Mouse (Mus musculus): ENCODE measurements around the gene Pdlim3. TPM values are rescaled to one million over a fixed set of nuclear protein-coding genes. Genes with fewer than 3 reads are reported as not detected.
A peak's percentile ranks its signal among the peaks of the same experiment; 100 is the strongest.

The Pdlim3 gene
- total RNA-seq, 2 experiments from 2014 or later, result 1.00 to 1.2 TPM

DNA sequence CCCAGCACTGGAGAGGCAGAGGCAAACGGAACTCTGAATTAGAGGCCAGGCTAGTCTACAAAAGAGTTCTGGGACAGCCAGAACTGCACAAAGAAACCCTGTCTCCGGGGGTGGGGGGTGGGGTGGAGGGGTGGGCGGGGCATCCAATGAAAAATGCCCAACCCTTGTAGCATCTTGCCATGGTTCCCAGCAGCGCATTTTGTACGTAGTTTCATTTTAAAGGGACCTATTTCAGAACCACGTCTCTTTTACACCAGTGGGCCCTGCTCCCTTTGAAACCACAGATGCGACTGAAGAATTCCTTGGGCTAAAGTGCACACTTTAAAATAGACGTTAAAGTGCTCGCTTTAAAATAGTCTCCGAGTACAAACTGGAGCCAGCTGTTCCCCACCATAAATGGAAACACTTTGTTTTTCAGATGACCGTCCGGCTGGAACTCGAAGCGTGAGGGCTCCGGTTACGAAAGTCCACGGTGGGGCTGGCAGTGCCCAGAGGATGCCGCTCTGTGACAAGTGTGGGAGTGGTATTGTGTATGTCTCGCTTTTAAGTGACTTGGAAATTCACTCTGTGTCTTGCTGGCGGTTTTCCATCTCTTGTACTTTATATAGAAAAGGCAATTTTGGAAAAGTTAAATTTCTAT is 31.9 kb downstream of the Pdlim3 start:
- no peak for DNase-seq (ENCODE audit: low spot score in 2 of 2)
- Histone ChIP-seq H3K4me3 (0 out of 2 replicates have a peak overlapping the region, but pooled peaks have one; percentile 6), H3K27ac (no peak overlapping the region)
- TF ChIP-seq CTCF (conservative IDR thresholded peaks at IDR 0.05), result no peak

DNA sequence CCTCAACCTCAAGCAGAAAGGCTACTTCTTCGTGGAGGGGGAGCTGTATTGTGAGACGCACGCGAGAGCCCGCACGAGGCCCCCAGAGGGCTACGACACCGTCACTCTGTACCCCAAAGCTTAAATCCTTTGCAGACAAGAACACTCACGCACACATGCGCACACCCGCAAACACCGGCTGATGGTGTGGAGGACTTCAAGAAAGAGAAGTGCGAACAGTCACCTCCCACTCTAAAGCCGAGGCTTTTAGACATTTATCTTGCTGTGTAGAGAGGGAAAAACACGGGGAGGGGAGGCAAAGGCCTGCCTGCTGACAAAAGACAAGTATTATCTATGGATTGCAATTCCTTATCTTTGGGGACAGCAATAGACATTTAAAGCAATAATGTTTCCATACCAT is 33.6 kb downstream of the Pdlim3 start:
- DNase-seq (ENCODE audit: low spot score in 2 of 2), result no peak
- no peak overlapping the region for H3K4me3 ChIP-seq
- no peak for TF ChIP-seq CTCF (conservative IDR thresholded peaks at IDR 0.05)
- no peak overlapping the region for H3K27ac ChIP-seq

DNA sequence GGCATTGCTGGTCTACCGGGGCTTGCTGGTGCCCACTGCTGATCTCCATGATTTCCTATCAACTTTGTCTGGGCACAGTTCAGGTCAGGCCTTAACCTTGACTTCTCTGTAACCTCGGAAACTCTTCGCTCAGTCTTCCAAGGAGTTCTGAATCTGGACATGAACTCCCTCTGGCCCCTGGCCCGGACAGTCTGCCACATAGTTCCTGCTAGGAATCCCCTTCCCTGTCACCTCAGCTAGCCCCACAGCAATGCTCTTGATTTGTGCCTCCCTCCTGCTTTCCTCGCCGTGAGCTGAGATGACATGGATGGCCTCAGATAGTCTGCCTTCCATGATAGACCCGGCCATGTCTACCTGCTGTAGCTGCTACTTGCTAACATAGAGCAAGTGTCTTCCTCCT is 35.1 kb downstream of the Pdlim3 start:
- no peak for DNase-seq (ENCODE audit: low spot score in 2 of 2)
- H3K4me3 ChIP-seq, result no peak overlapping the region

DNA sequence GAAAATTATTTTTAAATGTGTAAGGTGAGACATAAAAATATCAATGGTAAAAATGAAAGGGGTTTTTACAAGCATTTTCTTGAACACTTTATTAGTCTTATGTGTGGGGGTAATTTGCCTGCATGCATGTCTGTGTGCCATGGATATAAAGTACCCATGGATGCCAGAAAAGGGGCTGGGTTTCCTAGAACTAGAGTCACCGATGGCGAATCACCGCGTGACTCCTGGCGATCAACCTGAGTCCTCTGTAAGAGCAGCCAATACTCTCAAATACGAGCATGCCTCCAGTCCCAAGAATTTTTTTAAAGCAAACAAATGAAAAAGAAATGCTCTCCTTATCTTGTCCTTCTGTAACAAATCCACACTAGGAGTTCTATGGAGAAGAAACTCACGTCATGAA is 36.9 kb downstream of the Pdlim3 start:
- TF ChIP-seq CTCF (conservative IDR thresholded peaks at IDR 0.05), result no peak
- Histone ChIP-seq H3K27ac (no peak overlapping the region), H3K4me3 (no peak overlapping the region)
- no peak for DNase-seq (ENCODE audit: low spot score in 2 of 2)

More for the DNA sequence above, 35.1 kb downstream of the Pdlim3 start:
- no peak overlapping the region for H3K27ac ChIP-seq
- no peak for TF ChIP-seq CTCF (conservative IDR thresholded peaks at IDR 0.05)

DNA sequence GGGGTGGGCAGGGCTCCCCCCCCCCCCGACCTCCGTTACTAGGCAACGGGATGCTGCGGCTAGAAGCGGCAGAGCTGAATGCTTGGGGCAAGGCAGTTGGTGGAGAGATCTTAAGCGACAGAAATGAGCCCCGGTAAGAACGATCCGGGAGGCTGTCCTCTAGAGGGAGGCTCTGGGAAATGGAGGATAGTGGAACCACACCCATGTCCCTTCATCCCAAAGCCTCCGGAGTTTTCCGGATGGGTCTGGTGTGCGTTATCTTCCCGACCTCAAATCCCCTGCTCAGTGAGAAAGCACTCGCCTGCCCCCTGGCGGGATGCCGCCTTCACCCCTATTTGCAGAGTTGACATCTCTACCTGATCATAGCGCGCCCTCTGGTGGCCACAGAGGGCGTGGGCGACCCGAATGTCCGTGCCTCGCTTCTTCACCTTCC is 49.3 kb downstream of the Pdlim3 start, which contains the start of gene Ccdc110:
Gene Ccdc110, plus strand, starts transcription at position 38 of the 433 bp plus-strand sequence.
- peak; percentile 100; the same call in 1 of the 2 replicates for TF ChIP-seq CTCF (conservative IDR thresholded peaks at IDR 0.05)
- Histone ChIP-seq H3K4me3 (peak within 1 kb of the TSS; percentile 61), H3K27ac (peak within 1 kb of the TSS; percentile 32; the same call in 1 of the 2 replicates)
- peak; percentile 94 to 99 for DNase-seq (ENCODE audit: low spot score in 2 of 2)

DNA sequence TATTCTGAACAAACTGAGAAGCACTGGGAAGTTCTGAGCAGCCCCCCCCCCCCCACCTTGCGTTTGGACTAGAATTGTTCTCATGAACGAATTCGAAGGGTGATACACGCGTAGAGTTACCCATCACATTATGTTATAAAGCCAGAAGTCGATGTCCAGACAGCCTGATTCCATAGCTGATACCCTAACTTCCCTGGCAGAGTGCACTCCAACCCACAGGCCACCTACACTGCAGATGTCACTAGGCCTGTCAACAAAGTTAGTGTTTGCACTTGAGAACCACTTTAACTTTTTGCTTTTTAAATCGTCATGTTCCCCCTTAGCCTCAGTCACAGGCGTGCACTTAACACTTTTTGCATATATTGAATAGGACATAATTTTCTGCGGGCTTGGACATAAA is 51.7 kb downstream of the Pdlim3 start:
- H3K4me3 ChIP-seq, result no peak overlapping the region
- no peak for DNase-seq (ENCODE audit: low spot score in 2 of 2)
- no peak overlapping the region for H3K27ac ChIP-seq
- no peak for TF ChIP-seq CTCF (conservative IDR thresholded peaks at IDR 0.05)

DNA sequence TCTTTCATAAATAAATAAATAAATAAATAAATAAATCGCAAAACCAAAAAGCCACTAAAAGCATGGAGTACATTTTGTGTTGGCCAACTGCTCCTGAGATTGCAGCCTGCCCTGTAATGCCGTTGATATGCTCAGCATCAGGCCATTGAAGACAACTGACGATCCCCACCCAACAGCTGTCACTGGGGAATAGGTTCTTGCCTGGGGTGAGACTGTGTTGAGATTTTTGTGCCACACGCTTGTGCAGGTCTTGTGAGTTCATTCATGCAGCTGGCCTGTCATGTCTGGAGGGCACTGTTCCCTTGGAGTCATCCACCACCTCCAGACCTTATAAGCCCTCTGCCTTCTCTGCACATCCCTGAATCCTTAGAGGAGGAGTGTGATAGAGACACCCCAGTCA is 61.0 kb downstream of the Pdlim3 start:
- TF ChIP-seq CTCF (conservative IDR thresholded peaks at IDR 0.05), result no peak
- no peak for DNase-seq (ENCODE audit: low spot score in 2 of 2)
- no peak overlapping the region for H3K27ac ChIP-seq
- no peak overlapping the region for H3K4me3 ChIP-seq

DNA sequence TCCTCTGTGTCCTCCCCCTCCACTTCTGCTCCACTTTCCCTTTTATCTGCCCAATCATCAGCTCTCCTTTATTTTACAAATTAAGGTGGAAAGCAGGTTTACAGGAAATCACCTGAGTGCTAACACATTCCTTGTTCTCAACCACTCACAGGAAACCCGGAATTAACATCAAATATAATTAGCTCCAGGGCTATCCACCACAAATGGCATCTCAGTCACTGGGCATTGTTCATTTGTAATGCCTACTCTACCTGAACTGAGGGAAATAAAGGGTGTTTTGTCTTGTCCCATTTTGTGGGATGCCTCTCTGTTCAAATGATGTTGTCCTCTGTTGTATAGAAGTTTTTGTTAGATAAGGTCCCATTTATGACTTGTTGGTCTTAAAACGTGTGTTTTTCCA is 65.4 kb downstream of the Pdlim3 start:
- no peak for TF ChIP-seq CTCF (conservative IDR thresholded peaks at IDR 0.05)
- Histone ChIP-seq H3K27ac (no peak overlapping the region), H3K4me3 (no peak overlapping the region)
- no peak for DNase-seq (ENCODE audit: low spot score in 2 of 2)

Other genes starting within 250 kb of the Pdlim3 start
- under 1 TPM; 0.61 to 0.69 TPM for gene Ccdc110, start 49.2 kb downstream of the Pdlim3 start, total RNA-seq (2021)
- gene 1700029J07Rik, start 89.8 kb downstream of the Pdlim3 start, total RNA-seq (2021), result 1 to 10 TPM; 2.4 to 3.3 TPM
- gene Ufsp2, start 90.1 kb downstream of the Pdlim3 start, total RNA-seq (2021), result 10 to 100 TPM; 48.2 to 51.3 TPM
- gene Lrp2bp, start 113.8 kb downstream of the Pdlim3 start, total RNA-seq (2021), result under 1 TPM in 1 of 2 experiments, not detected in 1; 0.29 TPM
- gene Ankrd37, start 120.2 kb downstream of the Pdlim3 start, total RNA-seq (2021), result 10 to 100 TPM in 1 of 2 experiments, 1 to 10 TPM in 1; 9.1 to 11.2 TPM